Mouse (Mus musculus) ES-E14 (cell line): ENCODE measurements around the gene Prepl. TPM values are rescaled to one million over a fixed set of nuclear protein-coding genes. Genes with fewer than 3 reads are reported as not detected.

ENCODE experiments used
- DNase-seq: peaks from one replicate; pipeline ENCODE4 v3.0.0-alpha.2; 2013; ENCODE audit warnings: low read depth, low spot score
- H3K27ac ChIP-seq: 2 replicates; pipeline ENCODE4 v1.5.1; 2012; ENCODE audit warnings: low read depth, mild to moderate bottlenecking, low read length, moderate library complexity, mixed read lengths; ENCODE audit not compliant: poor library complexity, insufficient read depth, severe bottlenecking
- H3K36me3 ChIP-seq: 2 replicates; pipeline ENCODE4 v1.6.1; 2012; ENCODE audit warnings: mild to moderate bottlenecking, low read length, moderate library complexity, mixed read lengths; ENCODE audit not compliant: control insufficient read depth, poor library complexity, insufficient read depth, severe bottlenecking
- H3K4me1 ChIP-seq, 2 experiments: fragments of 150-350 bp in 1 of 2; sonication (generic) in 1 of 2; 2 replicates each; pipeline ENCODE4 v1.6.1; 2012; ENCODE audit warnings: low read length in 2 of 2, mild to moderate bottlenecking in 1 of 2, mixed read lengths in 1 of 2; ENCODE audit not compliant: control insufficient read depth in 2 of 2, insufficient read depth in 2 of 2, poor library complexity in 1 of 2
- H3K4me3 ChIP-seq, 2 experiments: fragments of 150-350 bp in 1 of 2; sonication (generic) in 1 of 2; 2 replicates each; pipeline ENCODE4 v1.5.1; 2012; ENCODE audit warnings: low read length in 2 of 2, low read depth in 1 of 2, mild to moderate bottlenecking in 1 of 2, mixed read lengths in 1 of 2; ENCODE audit not compliant: insufficient read depth in 1 of 2, poor library complexity in 1 of 2, severe bottlenecking in 1 of 2
- H3K9ac ChIP-seq: 2 replicates; pipeline ENCODE4 v1.6.1; 2012; ENCODE audit warnings: low read depth, mild to moderate bottlenecking, low read length, mixed read lengths; ENCODE audit not compliant: poor library complexity, insufficient read depth, severe bottlenecking
- H3K9me3 ChIP-seq: fragments of 150-350 bp; sonication (generic); 2 replicates; pipeline ENCODE4 v1.6.1; 2012; ENCODE audit warnings: low read depth, mild to moderate bottlenecking, low read length; ENCODE audit not compliant: control insufficient read depth, insufficient read depth
- CHD2 ChIP-seq: IDR thresholded peaks from 2 replicates; pipeline ENCODE4 v1.6.1; 2014; ENCODE audit warnings: mild to moderate bottlenecking, low read depth, low read length, inconsistent platforms
- HCFC1 ChIP-seq: IDR thresholded peaks from 2 replicates; pipeline ENCODE4 v1.6.1; 2012; ENCODE audit warnings: low read length, inconsistent platforms, borderline replicate concordance; ENCODE audit not compliant: insufficient read depth
- MAFK ChIP-seq: IDR thresholded peaks from 2 replicates; pipeline ENCODE4 v1.6.1; 2014; ENCODE audit warnings: mild to moderate bottlenecking, low read depth, low read length, inconsistent platforms; ENCODE audit not compliant: insufficient read depth
- ZC3H11A ChIP-seq: IDR thresholded peaks from 2 replicates; pipeline ENCODE4 v1.6.1; 2012; ENCODE audit warnings: low read depth, mild to moderate bottlenecking, inconsistent platforms, low read length, borderline replicate concordance
- ZNF384 ChIP-seq: IDR thresholded peaks from 2 replicates; pipeline ENCODE4 v1.6.1; 2012; ENCODE audit warnings: low read depth, low read length, inconsistent platforms
- in situ Hi-C, 2 experiments: fragments of 600-800 bp; cut with MboI; formaldehyde crosslinking; loops; one replicate each; pipeline ENCODE4 v1.15.1; 2025; ENCODE audit warnings: low sequenced_read_pairs in 2 of 2, inconsistent platforms in 1 of 2; ENCODE audit not compliant: unreplicated experiment in 2 of 2
- total RNA-seq: library from RNA; depleted of rRNA; stranded (reverse); fragments of 300-350 nt; gene quantifications from 2 replicates; pipeline ENCODE4 v1.2.3, GENCODE M21; 2012

Prepl gene
- total RNA-seq, 1 experiment, result 16.6 TPM

DNA sequence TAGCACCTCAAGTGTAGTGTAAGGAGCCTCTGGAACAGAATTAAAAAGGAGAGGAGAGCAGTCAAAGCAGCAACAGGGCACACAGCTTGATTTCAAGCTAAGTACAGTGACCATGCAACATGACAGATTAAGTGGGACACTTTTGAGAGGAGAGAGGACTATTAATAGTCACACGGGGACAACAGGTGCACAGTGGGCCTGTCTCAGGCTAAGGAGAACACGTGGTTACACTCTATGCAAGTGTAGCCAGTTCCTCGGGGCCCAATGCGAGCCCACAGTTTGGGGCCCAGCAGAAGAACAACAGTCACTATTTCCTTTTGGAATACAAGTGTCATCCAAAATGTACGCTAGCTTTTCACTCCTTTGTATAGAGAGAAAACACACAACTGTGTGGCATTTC, 2.5 kb downstream of the Prepl start:
- Histone ChIP-seq H3K9me3 (no peaks in the 10 kb centered on the region), H3K36me3 (no peaks in the 10 kb centered on the region), H3K4me3 (no peak overlapping the region), H3K27ac (no peak overlapping the region), H3K9ac (no peak overlapping the region), H3K4me1 (peaks cover 0 to 2% of the 10 kb centered on the region in 2 experiments; a peak in 1 of 4 replicates)
- no peak for DNase-seq
- TF ChIP-seq ZC3H11A, result no peak
- TF ChIP-seq CHD2, result no peak
- no peak for TF ChIP-seq HCFC1
- TF ChIP-seq ZNF384, result no peak
- TF ChIP-seq MAFK, result no peak
- in situ Hi-C loops, result no loop called here

DNA sequence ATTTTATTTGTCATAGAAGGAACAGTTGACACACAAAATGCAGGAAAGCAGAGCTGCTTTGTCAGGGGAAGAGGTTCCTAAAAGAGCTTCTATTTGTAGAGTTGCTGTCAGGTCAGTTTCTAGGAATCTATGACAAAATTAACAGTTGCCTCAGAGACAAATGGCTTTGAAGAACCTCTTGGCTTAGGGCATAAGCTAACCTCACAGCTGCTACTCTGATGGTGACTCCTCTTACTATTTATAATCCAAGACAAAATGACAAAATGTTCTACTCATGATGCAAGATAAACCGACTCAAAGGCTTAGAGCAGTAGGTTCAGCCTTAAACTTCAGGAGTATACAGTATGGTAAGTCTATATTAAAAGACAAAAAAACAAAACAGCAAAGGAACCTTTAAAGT, 3.5 kb downstream of the Prepl start:
- in situ Hi-C loops, result no loop called here
- TF ChIP-seq ZNF384, result no peak

DNA sequence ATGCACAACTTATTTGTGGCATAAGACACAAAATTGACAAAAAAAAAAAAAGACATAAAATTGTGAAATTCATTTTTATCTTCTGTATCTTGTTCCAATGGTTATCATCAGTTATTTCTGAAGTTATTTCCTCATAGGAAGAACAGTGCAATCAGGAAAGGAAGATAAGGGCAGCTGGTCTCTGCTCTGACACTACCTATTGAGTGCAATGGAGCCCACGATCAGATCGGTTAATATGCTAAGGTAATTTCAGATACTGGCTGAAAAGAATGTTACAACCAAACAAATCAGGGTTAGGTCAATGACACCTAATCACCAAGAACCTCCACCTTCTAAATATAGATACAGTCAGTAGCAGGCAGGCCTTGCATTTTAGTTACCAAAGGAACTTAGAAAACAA, 4.7 kb downstream of the Prepl start:
- Histone ChIP-seq H3K27ac (no peak overlapping the region), H3K4me3 (no peak overlapping the region), H3K36me3 (0 out of 2 replicates have a peak, but pooled peaks cover 2% of the 10 kb centered on the region), H3K9ac (no peak overlapping the region), H3K9me3 (no peaks in the 10 kb centered on the region), H3K4me1 (peaks cover 0 to 2% of the 10 kb centered on the region in 2 experiments; a peak in 1 of 4 replicates)
- DNase-seq, result no peak
- TF ChIP-seq ZNF384 (no peak), HCFC1 (no peak), CHD2 (no peak), ZC3H11A (no peak), MAFK (no peak)
- in situ Hi-C loops, result no loop called here

More for the DNA sequence above, 3.5 kb downstream of the Prepl start:
- H3K4me1 ChIP-seq, result peaks cover 0 to 2% of the 10 kb centered on the region in 2 experiments; a peak in 1 of 4 replicates
- H3K36me3 ChIP-seq, result no peaks in the 10 kb centered on the region
- H3K9me3 ChIP-seq, result no peaks in the 10 kb centered on the region
- no peak overlapping the region for H3K27ac ChIP-seq
- DNase-seq, result no peak
- no peak overlapping the region for H3K9ac ChIP-seq
- H3K4me3 ChIP-seq, result no peak overlapping the region

DNA sequence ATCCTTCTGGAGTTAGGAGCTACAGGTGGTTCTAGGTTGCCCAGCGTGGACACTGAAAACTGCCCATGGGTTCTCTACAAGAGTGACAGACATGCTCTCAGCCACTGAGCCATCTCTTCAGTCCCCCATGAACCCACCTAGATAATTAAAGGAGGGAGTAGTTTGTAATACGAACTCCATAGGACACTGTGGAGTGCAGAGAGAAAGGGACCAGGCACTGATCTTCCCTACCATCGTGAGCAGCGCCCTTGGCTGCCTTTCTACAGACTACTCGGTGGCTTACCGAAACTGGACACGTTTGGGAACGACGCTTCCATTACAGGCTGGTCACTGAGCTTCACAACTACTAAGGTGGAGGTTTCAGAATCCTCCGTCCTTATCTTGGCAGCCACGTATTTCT, 9.3 kb downstream of the Prepl start:
- Histone ChIP-seq H3K9ac (no peak overlapping the region), H3K4me1 (no peaks in the 10 kb centered on the region), H3K27ac (no peak overlapping the region), H3K4me3 (no peak overlapping the region), H3K9me3 (no peaks in the 10 kb centered on the region), H3K36me3 (peaks cover 12% of the 10 kb centered on the region; the same call in 1 of the 2 replicates)
- in situ Hi-C loops, result no loop called here
- no peak for DNase-seq
- TF ChIP-seq MAFK (no peak), ZNF384 (no peak), CHD2 (no peak), ZC3H11A (no peak), HCFC1 (no peak)

DNA sequence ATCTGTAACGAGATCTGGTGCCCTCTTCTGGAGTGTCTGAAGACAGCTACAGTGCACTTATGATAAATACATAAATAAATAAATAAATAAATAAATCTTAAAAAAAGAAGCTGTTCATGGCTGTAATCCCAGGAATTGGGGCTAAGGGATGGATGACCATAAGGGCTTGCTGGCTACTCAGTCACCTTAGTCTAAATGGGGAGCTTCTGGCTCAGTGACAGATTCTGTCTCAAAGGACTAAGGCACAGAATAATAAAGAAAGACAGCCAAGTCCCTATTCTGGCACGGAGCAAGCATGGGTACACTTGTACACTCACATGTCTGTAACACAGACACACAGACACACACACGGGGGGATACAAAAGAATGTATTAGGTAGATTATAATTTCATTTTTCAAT, 10.8 kb downstream of the Prepl start:
- Histone ChIP-seq H3K9me3 (no peaks in the 10 kb centered on the region), H3K9ac (no peak overlapping the region), H3K27ac (no peak overlapping the region), H3K4me1 (no peaks in the 10 kb centered on the region), H3K36me3 (peaks cover 14% of the 10 kb centered on the region), H3K4me3 (no peak overlapping the region)
- DNase-seq, result no peak
- in situ Hi-C loops, result no loop called here
- TF ChIP-seq ZNF384 (no peak), MAFK (no peak), HCFC1 (no peak), ZC3H11A (no peak), CHD2 (no peak)
